Mouse (Mus musculus): ENCODE results near the gene Rad51b.

The Rad51b gene

DNA sequence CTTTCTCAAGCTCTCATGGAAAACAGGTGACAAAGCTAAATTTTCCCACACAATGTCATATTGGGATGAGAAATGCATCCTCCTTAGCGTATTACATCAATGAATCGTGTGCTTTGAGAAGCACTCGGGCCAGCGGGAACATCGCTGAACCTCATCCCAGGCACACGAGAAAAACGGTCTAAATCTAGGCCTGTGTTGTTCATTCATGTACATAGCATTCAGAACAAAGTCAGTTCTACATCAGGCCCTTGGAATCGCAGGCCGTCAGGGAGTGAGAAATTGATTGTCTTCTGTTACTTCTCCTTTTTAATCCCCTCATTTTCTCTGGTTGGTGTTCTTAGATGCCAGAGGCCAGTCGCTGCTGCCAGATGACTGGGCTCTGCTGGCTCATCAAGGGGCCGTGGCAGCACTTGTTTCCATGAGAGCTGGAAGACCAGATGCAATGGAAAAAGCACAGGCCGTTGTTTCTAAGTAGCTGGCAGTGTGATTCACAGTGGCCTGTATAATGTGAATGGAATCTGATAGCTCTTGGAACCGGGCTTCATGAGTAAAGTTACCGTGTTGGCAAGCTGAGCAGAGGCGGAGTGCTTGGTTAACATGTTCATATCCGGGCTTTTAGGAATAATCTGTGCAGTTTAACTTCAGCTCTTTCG lies 191.6 kb downstream of the Rad51b start:
- DNase-seq (ENCODE audit: low read depth, low spot score): no peak

DNA sequence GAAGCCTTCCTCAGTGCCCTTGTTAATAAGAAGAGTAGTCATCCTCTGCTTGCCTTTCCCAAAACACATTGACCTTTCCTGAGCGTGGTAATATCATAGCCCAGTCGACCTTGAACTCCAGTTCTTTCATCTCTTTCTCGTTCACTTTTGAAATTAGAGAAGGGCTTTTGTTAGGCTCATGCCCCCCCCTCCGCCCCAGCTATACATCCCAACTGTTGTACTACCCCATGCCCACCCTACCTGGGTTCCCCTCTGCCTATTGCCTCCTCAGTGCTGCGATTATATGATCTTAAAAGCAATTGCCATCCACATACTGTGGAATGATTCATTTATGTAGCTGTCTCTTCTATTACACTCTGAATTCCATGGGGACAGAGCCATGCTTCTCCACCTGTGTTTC lies 193.5 kb downstream of the Rad51b start:
- no peak for DNase-seq (ENCODE audit: low read depth, low spot score)

DNA sequence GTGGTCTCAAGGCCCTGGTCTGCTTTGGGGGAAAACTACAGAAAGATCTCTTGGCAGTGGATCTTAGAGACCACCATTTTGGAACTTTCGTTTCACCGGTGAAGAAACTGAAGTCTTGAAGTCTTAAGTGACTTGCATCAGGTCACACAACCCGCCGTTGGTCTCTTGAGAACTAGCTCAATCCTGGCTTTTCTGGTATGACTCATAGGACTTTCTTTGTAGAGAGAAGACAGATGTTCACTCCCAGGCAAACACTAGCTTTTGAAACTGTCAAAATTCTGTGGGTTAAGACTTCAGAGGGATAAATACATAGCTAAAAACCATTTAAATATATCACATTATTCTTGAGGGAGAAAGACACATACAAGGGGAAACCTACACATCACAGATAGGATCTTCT lies 195.1 kb downstream of the Rad51b start:
- DNase-seq (ENCODE audit: low read depth, low spot score): no peak

DNA sequence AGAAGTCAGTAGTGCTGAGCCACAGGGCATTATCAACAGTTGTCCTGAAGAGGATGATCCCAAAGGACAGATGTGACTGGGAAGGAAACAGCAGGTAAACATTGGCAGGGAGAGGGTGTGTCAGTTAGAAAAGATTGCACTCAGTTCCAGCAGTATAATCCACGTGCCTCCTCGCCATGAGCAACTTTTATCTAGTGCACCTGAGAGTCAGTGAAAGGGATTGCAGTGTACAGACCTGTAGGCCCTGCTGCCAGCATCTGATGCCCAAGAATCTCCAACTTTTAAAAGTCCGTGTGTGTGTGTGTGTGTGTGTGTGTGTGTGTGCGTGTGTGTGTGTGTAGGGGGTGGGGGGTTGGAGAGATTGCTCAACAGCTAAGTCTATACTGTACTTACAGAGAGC lies 195.5 kb downstream of the Rad51b start:
- DNase-seq (ENCODE audit: low read depth, low spot score): no peak

DNA sequence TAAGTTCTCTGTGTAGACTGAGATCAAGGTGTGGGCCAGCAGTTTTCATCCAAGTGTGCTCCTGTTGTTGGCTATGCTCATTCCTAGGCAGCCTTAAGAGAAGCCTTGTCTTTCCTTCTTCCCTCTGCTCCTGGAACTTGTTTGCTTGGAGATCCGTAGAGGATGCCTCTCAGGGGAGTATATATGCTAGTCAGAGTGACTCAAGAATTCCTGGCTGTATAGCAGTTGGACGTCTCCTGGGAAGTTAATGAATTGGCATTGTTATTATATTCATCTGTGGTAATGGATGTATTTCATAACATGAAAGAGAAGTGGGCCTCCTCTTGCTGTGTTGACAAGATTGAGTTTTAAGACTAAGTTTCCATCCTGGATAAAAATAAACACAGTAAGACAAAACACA lies 196.4 kb downstream of the Rad51b start:
- no peak for DNase-seq (ENCODE audit: low read depth, low spot score)

DNA sequence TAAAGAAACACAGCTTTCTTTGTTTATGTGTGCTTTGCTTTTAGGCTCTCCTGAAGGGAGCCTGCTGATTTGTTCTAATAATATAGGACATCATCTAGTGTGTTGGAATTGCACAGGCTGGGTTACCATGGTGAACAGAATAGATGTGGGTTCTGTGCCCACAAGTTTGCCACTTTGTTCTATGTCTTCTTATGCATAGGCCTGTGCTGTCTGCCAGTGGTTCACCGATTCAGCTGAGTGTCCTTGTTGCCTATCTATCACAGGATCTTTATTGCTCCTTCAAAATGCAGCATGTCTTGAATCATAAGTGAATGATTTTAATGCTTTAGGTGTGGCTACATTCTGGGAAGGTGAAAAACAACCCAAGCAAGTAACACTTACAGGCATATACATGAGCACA lies 201.2 kb downstream of the Rad51b start:
- DNase-seq (ENCODE audit: low read depth, low spot score): no peak

DNA sequence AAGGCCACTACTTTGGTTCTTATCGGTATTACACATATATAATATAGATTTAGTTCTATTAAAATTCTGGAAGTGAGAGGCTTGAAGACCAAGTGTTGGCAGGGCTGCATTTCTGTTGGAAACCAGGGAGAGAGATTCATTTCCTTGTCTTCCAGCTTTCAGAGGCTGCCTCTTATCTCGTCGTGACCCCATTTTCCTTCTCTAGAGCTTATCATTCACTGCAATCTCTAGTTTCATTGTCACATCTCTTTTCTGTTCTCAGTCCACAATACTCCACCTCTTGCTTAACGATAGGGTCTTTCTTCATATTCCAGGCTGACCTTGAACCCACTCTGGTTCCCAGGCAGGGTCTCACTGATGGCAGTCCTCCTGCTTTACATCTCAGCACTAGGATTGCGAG lies 202.7 kb downstream of the Rad51b start:
- no peak for DNase-seq (ENCODE audit: low read depth, low spot score)

DNA sequence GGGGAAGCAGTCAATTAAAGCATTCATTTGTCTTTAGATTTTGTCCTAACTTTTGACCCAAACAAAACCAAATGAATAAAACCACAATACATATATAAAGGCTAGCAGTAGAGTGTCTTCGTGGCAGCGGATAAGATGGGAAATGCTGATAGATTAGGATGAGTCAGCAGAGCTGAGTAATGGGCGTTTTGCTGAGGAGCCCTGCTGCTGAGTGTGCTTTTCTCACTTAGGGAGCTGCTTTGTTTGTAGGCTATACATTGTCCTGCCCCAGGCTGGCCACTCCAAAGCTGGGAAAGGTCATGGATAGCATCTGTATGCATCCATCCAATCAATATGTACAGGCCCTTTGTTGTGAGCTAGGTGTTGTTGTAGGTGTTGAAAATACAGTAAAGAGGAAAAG lies 204.8 kb downstream of the Rad51b start:
- no peak for DNase-seq (ENCODE audit: low read depth, low spot score)

DNA sequence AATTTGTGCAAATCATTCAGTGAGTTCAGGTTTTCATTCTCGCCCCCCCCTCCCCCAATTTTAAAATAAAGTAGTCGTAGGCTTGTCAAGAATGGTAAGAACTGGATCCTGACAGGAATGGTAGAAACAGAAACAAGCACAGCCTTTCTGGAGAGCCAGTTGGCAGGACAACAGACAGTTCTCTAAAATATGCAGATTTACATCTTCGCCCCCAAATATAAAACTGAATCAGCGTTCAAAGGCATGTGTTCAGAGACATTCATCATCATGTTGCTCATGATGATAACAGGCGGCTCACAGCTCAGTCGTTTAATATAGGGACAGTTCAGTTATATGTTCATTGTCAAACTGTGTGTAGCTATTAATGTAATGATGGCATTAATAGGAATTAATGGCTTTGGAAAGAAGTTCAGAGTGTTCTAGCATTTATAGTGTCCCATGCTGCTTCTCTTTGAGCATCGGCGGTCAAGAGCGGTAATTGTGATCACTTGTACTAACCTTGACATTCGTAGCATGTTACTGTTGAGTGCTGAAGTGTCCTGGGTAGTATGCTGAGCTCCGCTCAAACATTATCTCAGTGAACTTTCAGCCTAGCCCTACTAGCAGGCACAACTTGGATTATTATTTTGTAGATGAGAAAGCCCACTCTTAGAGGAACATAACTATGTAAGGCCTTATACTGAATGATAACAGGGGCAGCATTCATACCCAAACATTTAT lies 205.9 kb downstream of the Rad51b start:
- DNase-seq (ENCODE audit: low read depth, low spot score): no peak

DNA sequence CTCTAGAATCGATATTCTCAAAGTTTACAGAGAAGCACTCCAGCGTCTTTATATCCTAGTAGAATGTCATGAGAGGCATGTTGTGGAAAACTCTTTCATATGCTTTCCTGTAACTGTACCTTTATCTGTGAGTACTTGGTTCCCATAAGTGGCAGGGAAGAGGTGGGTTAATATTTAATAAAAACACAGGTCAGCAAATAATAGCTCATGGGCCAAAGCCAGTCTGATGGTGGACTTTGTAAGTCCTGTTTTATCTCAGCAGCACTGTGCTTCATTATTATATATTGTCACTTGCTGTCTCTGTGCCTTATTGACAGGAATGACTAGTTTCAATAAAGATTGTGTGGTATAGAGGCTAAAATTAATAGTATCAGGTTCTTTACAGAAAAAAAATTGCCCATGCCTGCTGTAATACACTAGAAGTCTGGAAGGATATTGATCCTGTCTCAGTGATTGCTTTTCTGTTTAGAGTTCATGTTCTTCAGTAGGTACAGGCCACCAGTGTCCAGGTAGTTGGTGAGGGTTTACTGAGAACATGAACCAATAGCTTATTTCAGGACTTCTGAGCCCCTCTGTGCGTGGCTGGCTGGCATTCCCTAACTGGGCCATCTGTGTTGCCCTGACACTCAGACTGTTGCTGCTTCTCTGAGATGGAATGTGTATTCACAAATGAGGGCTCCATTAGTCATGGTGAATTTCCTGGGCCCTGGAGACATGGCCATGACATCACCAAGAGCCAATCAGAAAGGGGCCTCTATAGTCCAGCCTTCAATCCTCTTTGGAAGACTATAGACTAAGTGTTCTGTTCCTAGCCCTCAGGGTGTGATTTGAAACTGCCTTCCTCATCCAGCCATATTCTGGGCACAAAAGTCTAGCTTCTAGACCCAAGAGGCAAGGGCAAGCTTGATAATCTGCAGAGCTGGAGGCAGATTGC lies 206.8 kb downstream of the Rad51b start:
- DNase-seq (ENCODE audit: low read depth, low spot score): peak; percentile 88

DNA sequence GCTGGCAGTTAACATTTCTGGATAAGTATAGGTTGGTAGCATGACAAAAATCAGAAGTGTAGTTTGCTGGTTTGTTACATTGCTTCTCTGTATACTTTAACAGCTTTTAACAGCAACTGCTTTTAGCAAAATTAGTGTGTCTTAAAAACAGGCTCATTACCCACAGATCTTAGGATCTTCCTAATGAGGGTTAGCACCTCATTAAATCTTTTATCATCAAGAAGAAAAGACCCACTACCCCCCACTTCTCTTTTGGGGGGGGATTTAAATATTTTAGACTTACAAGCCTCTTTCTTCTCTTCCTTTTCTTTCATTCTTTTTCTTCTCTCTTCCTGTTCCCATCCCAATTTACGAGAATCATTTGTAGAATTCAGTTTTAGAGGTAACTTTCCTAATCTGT lies 207.6 kb downstream of the Rad51b start:
- DNase-seq (ENCODE audit: low read depth, low spot score): no peak

DNA sequence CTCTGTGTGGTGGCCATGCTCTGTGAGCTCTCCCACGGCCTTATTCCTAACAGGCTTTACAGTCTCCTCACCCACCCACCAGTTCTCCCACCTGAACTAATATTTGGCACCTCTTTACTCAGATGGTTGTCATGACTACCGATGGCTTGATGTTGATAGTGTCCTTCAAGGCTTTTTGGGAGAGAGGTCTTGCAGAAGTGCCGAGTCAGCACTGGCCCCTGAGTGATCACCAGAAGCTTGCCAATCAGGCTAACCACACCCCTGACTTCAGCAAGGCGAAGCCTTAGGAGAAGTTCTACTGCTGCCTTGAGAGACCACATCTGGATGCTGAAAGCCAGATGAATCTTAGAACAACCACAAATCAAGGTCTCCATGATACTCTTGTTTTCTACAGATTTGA lies 209.3 kb downstream of the Rad51b start:
- DNase-seq (ENCODE audit: low read depth, low spot score): peak; percentile 58

DNA sequence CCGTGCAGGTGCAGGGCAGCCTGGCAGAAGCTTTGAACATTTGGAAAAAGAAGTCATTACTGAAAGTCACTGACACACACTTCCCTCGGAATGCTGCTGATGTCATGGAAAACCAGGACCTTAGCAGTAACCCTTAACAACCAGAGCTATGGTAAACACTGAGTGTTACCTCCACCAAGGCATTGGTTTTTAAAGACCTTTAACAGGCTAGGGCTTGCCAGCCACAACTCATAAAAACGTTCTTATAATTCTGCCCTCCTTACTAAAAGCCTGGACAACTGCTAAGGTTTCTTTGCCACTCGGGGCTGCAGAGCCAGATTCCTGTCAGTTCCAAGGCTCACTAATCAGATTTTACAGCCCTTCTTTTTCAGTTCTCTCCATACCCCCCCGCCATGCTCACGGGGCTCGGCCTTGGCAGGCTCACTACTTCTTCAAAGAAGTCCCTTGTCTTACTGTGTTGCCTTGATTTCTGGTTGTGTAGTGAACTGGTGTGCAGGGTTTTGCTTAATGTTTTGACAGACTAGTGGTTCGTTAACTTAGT lies 210.1 kb downstream of the Rad51b start:
- DNase-seq (ENCODE audit: low read depth, low spot score): peak; percentile 86

DNA sequence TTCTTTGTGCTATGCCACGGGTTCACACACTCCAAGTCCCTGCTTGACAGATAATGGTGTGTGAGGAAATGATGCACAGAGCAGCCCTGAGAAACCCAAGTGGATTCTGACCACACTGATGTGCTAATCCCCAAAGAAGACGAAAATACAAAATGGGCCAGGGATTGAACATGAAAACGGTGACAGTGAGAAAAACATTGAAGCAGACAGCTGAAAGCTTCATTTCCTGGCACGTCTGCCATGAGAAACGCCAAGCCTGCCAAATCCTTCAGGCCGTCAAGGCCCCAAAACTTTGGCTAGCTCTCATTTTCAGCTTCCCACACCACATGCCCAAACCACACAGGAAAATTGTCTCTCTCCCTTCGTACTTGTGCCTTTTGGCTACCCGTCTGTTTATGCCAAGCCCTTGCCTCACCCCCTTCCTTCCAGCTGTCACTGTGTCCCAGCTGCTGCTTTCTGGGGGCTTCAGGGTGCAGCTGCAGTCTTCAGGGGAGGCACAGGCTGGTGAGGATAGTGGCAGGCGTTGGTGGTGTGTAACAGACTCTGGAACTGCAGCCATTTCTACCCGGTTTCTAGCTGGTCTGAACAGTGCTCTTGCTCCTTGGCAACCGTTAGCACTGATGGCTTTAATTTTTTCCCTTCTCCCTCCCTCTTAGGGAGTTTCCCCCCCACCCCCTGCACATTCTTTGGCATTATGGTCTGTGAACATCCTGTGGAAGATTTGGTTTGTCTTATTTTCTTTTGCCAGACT lies 214.5 kb downstream of the Rad51b start:
- DNase-seq (ENCODE audit: low read depth, low spot score): no peak

DNA sequence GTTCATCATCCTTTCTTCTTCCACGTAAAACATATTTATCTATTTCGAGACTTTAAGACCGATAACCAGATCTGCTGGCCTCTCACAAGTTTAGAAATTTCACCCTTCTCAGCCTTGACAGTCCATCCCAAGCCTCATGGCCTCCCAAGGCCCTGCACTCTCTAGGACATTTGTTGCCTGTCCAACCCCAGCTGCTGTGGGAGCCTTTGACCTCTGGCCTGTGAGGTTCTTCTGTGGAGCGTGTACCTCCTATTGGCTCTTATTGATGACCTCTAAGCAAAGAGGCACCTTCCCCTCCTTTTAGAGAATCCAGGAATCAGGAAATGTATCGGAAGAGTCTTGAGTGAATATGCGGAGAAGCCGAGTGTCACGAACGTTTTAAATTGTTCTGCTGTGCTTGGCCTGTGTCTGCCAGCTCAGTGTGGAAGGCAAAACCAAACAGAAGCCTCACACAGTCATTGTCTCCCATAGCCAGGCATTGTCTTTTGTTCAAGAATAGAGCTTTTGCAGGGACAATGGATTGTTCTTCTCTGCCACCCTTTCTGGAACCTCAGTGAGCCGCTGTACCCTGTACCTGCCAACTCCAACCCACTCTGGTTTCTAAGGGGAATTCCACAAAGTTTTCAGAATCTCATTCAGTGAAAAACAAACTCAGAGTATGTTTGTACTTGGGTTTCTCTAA lies 215.3 kb downstream of the Rad51b start:
- no peak for DNase-seq (ENCODE audit: low read depth, low spot score)

DNA sequence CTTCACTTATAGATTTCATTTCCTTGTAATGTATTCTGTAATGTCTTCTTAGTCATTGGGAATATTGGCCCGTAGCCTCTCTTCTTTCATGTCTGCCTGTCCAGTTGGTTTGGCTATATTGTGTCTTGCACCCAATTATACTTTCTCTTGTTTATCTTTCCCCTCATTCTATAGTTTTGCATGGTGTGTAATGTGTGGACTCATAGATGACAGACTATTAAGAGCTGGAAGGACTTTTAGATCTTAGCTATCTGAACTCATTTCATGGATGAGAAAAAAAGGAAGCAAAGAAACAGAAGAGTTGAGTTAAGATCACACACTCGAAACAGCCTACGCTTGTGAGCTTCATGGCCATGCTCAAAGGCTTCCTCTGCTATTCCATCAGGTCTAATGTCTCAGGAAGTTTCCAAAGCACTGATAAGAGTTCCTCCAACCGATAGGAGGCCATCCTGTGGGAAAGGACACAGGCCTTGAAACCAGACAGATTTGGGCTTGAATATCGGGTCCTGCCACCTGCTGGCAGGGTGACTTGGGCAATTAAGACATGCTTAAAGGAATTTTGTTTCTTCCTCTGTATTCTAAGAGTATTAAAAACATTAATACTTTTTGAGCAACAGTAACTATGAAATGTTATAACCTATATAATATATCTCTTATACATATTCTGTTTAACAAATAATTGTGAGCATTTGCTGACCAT lies 216.1 kb downstream of the Rad51b start:
- DNase-seq (ENCODE audit: low read depth, low spot score): no peak

DNA sequence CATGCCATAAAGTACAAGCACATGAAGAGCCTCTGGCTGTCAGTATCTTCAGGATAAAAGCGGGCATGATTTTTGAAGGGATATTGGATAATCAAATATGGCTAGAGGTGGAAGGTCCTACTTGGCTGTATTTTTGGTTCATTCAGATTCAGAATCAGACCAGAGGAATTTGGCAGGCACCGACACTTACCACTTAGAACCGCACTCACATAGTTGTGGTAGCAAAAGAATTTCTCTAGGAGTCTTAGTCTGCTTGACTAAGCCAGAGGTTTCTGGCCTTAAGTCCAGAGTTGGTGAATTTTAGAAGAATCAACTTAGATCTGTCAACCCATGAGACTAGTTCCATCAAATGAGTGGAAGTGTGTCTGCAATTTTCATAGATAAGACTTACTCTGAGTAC lies 217.6 kb downstream of the Rad51b start:
- DNase-seq (ENCODE audit: low read depth, low spot score): no peak

DNA sequence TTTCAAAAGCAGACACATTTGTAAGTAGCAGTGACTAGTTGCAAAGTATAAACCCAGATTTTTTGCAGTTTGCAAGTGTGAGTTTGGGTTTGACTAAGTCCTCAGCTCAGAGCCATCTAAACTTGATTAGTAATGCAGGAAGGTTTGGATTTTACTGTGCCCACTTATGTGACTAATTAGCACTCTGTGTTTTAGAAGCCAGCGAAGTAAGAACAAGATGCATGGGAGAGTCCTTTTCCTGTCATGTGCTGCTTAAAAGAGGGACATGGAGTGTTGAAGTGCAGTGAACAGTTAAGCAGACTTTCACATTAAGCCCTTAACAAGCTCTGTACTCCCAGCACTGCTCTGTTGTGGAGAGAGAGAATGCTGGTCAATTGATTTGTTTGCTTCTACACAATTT lies 225.3 kb downstream of the Rad51b start:
- no peak for DNase-seq (ENCODE audit: low read depth, low spot score)

DNA sequence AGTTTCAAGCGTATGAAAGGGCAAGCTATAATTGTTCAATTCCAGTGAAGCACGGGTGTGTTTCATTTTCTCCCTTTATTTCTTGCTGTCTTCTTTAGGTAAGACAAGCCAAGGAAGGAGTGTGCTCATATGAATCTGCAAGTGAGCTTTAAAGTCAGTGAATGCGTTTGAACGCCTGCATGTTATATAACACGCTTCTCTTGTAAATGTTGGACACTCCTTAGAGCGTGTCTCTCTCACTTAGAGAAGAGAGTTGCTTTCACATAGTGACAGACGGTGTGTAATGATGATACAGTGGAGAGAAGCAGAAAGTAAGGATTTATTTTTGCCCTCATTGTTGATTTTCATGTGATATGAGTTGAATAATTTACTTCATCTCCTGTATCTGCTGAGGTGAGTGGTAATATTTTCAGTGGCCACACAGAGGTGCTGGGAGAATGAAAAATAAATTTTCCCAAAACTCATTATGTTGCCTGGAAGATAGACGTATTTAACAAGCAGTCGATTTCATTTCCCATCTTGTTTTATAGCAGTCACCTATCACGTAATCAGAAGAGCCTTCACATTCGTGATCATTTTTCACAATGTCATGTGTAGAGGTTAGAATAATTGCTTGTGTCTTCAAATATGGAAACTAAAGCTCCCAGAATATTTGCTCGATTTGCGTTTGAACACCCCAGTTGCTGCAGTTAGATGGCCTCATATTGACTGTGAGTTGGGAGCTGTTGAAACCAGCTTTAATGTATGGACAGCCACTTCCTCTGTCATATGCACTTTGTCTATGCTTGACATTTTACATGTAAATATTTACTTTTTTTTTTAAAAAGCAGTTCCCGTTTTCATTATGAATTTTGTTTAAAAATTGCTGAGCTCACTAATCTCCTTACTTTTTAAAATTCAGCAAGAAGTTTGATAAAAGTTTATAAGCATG lies 228.1 kb downstream of the Rad51b start:
- no peak for DNase-seq (ENCODE audit: low read depth, low spot score)
